Mouse (Mus musculus) limb, embryonic 14.5 days (tissue): Measurements from ENCODE around the gene Ell3. TPM values are rescaled to one million over a fixed set of nuclear protein-coding genes. Genes with fewer than 3 reads are reported as not detected.
"Not testable (repeated sequence)": the region's sequence is repeated elsewhere in the genome, so short reads cannot be mapped to it uniquely, and the experiment has no call there.

Experiments used
- ATAC-seq: fragments of 200-750 bp; cut with Nextera tagmentation; 2 replicates; pipeline ENCODE4 v1.8.0; 2017; ENCODE audit warnings: low read depth, moderate number of reproducible peaks, moderate TSS enrichment; ENCODE audit not compliant: low FRiP score
- DNase-seq: peaks from one replicate; pipeline ENCODE4 v3.0.0-alpha.2; 2015; ENCODE audit warnings: low spot score
- H3K27ac ChIP-seq: fragments of 300-500 bp; sonication (generic); replicated peaks from 2 replicates; pipeline ENCODE4 v1.5.1; 2014; ENCODE audit warnings: low read depth, mild to moderate bottlenecking, low read length, moderate library complexity, mixed read lengths
- H3K27me3 ChIP-seq: fragments of 300-500 bp; sonication (generic); 2 replicates; pipeline ENCODE4 v1.6.1; 2014; ENCODE audit warnings: low read length, mixed read lengths; ENCODE audit not compliant: control insufficient read depth, insufficient read depth
- H3K36me3 ChIP-seq: fragments of 300-500 bp; sonication (generic); 2 replicates; pipeline ENCODE4 v1.6.1; 2014; ENCODE audit warnings: mild to moderate bottlenecking, low read length, moderate library complexity, mixed read lengths; ENCODE audit not compliant: control insufficient read depth, insufficient read depth
- H3K4me1 ChIP-seq: fragments of 300-500 bp; sonication (generic); 2 replicates; pipeline ENCODE4 v1.6.1; 2014; ENCODE audit warnings: antibody characterized with exemption, low read length, mixed read lengths; ENCODE audit not compliant: control insufficient read depth, insufficient read depth
- H3K4me2 ChIP-seq: fragments of 300-500 bp; sonication (generic); replicated peaks from 2 replicates; pipeline ENCODE4 v1.6.1; 2014; ENCODE audit warnings: low read depth, mild to moderate bottlenecking, low read length, moderate library complexity; ENCODE audit not compliant: severe bottlenecking
- H3K4me3 ChIP-seq: fragments of 300-500 bp; sonication (generic); replicated peaks from 2 replicates; pipeline ENCODE4 v1.5.1; 2014; ENCODE audit warnings: low read length
- H3K9ac ChIP-seq: fragments of 300-500 bp; sonication (generic); 2 replicates; pipeline ENCODE4 v1.6.1; 2014; ENCODE audit warnings: mild to moderate bottlenecking, low read depth, low read length, moderate library complexity; ENCODE audit not compliant: severe bottlenecking
- H3K9me3 ChIP-seq: fragments of 300-500 bp; sonication (generic); 2 replicates; pipeline ENCODE4 v1.6.1; 2016; ENCODE audit warnings: low read length; ENCODE audit not compliant: control insufficient read depth
- POLR2A ChIP-seq: fragments of 200-500 bp; IDR thresholded peaks from 2 replicates; pipeline ENCODE4 v1.8.0; 2012; ENCODE audit warnings: inconsistent platforms, mild to moderate bottlenecking, moderate library complexity, borderline replicate concordance; ENCODE audit not compliant: insufficient read depth, insufficient read length; ENCODE audit errors: extremely low read depth
- WGBS: fragments of 180-500 bp; shearing (Covaris S2); extraction: QIAGEN DNeasy Blood & Tissue Kit; methylation state at CpG from one replicate; pipeline ENCODE4 v1.1.7; 2014; 5-methylcytosine and 5-hydroxymethylcytosine counted together
- polyA plus RNA-seq, 2 experiments: library from polyadenylated mRNA; depleted of rRNA in 1 of 2; stranded (reverse) in 1 of 2; unstranded in 1 of 2; fragments of >200 nt; fragmentation: Nextera tagmentation in 1 of 2; extraction: Ambion mirVana in 1 of 2; gene quantifications; 2 replicates each; pipeline versions ENCODE4 v1.2.1 to v1.2.3; 2012 to 2014

The Ell3 gene
- polyA plus RNA-seq (2012; rRNA removed) (3.0 and 4.8 TPM in 2 replicates), polyA plus RNA-seq (2014; fragmentation: Nextera tagmentation; extraction: Ambion mirVana) (6.3 and 8.2 TPM in 2 replicates)

DNA sequence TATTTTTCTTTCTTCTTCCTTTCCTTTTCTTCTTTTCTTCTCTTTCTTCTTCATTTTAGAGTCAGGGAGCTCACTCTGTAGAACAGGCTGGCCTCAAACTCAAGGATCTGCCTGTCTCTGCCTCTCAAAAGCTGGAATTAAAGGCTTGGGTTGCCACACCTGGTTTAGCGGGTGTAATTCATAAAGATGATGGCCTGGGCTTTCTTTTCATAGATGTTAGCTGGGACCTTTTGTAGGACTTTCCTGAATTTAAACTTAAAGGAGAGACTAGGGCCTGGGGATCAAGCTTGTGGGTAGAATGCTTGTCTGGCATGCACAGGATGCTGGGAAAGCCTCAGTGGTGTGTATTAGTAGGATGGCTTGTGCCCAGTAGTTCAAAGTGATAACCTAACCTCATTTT, at the start of gene Ell3:
Gene Ell3 (minus strand): TSS at position 101 of the 400 bp plus-strand sequence.
- TF ChIP-seq POLR2A, result no peak
- H3K9me3 ChIP-seq, result no peaks in the 10 kb centered on the region
- H3K4me2 ChIP-seq, result peak within 1 kb of the TSS; percentile 89
- H3K36me3 ChIP-seq, result peaks cover 6% of the 10 kb centered on the region
- H3K4me3 ChIP-seq, result peak within 1 kb of the TSS; percentile 49
- DNase-seq (no peak), ATAC-seq (no peak)
- no peaks in the 10 kb centered on the region for H3K27me3 ChIP-seq
- WGBS, result 86% methylated on average over 1 of the region's 1 CpGs
- peak within 1 kb of the TSS; percentile 53; the same call in 1 of the 2 replicates for H3K9ac ChIP-seq
- H3K4me1 ChIP-seq, result peaks cover 12% of the 10 kb centered on the region; the same call in 1 of the 2 replicates
- no peak within 1 kb of the TSS for H3K27ac ChIP-seq

- not testable (repeated sequence) for H3K9me3 ChIP-seq, H3K27ac ChIP-seq, H3K4me3 ChIP-seq, H3K9ac ChIP-seq, H3K36me3 ChIP-seq, H3K4me1 ChIP-seq, H3K27me3 ChIP-seq, ATAC-seq, H3K4me2 ChIP-seq, DNase-seq
- 80% methylated on average over 1 of the region's 2 CpGs for WGBS
Observed at GRCm38 (mm10) chr2:121484403-121484802, 40.3 kb upstream of the Ell3 start.

- Histone ChIP-seq H3K4me2 (no peak overlapping the region), H3K9me3 (no peaks in the 10 kb centered on the region), H3K27ac (no peak overlapping the region), H3K9ac (no peak overlapping the region), H3K4me3 (no peak overlapping the region), H3K36me3 (no peaks in the 10 kb centered on the region), H3K4me1 (0 out of 2 replicates have a peak, but pooled peaks cover 4% of the 10 kb centered on the region), H3K27me3 (no peaks in the 10 kb centered on the region)
- TF ChIP-seq POLR2A, result no peak
- DNase-seq (no peak), ATAC-seq (no peak)
- 37% methylated on average over 8 of the region's 8 CpGs for WGBS
Observed at GRCm38 (mm10) chr2:121483576-121483975, 39.5 kb upstream of the Ell3 start.

DNA sequence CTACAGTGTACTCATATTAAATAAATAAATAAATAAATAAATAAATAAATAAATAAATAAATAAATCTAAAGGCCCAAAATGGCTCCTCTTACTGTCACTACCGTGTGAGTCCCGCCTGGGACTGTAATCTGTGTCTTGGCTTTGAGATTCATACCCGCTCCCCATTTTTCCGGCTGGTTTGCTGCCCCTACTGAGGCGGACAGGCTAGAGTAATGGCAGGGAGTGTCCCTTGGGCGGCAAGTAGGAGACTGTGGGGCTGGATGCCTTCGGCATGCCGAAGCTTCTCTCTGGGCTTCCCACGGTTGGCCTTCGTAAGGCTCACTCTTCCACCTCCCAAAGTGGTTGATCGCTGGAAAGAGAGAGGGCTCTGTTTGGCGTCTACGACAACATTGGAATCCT, 36.8 kb upstream of the Ell3 start:
- H3K9ac ChIP-seq, H3K4me2 ChIP-seq, H3K36me3 ChIP-seq, ATAC-seq, DNase-seq, H3K4me1 ChIP-seq, H3K4me3 ChIP-seq, H3K27ac ChIP-seq, H3K9me3 ChIP-seq, H3K27me3 ChIP-seq: not testable (repeated sequence)
- WGBS, result 80% methylated on average over 13 of the region's 13 CpGs

DNA sequence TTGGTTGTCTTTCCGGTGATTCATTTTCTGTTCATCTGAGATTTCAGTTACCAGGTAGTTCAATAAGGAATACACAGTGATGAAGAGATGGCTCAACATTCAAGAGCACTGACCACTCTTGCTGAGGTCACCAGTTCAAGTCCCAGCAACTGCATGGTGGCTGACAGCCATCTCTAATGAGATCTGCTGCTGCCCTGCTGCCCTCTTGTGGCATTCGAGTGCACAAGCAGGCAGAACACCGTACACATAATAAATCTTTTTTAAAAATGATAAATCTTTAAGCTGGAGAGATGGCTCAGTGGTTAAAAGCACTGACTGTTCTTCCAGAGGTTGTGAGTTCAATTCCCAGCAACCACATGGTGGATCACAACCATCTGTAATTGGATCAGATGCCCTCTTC, 36.4 kb upstream of the Ell3 start:
- no peak overlapping the region for H3K4me2 ChIP-seq
- H3K36me3 ChIP-seq, result no peaks in the 10 kb centered on the region
- ATAC-seq, result no peak
- no peak overlapping the region for H3K4me3 ChIP-seq
- H3K27ac ChIP-seq, result no peak overlapping the region
- 61% methylated on average over 3 of the region's 3 CpGs for WGBS
- H3K27me3 ChIP-seq, result no peaks in the 10 kb centered on the region
- DNase-seq, result no peak
- H3K4me1 ChIP-seq, result 0 out of 2 replicates have a peak, but pooled peaks cover 4% of the 10 kb centered on the region
- no peak overlapping the region for H3K9ac ChIP-seq
- TF ChIP-seq POLR2A, result no peak
- no peaks in the 10 kb centered on the region for H3K9me3 ChIP-seq
